Mouse (Mus musculus) kidney, embryonic 16.5 days (tissue): ENCODE measurements around the gene E130308A19Rik. TPM values are rescaled to one million over a fixed set of nuclear protein-coding genes. Genes with fewer than 3 reads are reported as not detected.

Source experiments
- ATAC-seq: fragments of 200-750 bp; cut with Nextera tagmentation; 2 replicates; pipeline ENCODE4 v1.8.0; 2017; ENCODE audit warnings: moderate TSS enrichment; ENCODE audit not compliant: low FRiP score, low TSS enrichment
- H3K27ac ChIP-seq: fragments of 300-500 bp; sonication (generic); 2 replicates; pipeline ENCODE4 v1.5.1; 2014; ENCODE audit warnings: low read length
- H3K27me3 ChIP-seq: fragments of 300-500 bp; sonication (generic); 2 replicates; pipeline ENCODE4 v1.6.1; 2014; ENCODE audit warnings: low read length, control low read depth, mixed read lengths; ENCODE audit not compliant: insufficient read depth
- H3K36me3 ChIP-seq: fragments of 300-500 bp; sonication (generic); 2 replicates; pipeline ENCODE4 v1.6.1; 2014; ENCODE audit warnings: low read length, control low read depth, mixed read lengths; ENCODE audit not compliant: insufficient read depth
- H3K4me1 ChIP-seq: fragments of 300-500 bp; sonication (generic); 2 replicates; pipeline ENCODE4 v1.6.1; 2014; ENCODE audit warnings: low read length, control low read depth, mixed read lengths; ENCODE audit not compliant: insufficient read depth
- H3K4me2 ChIP-seq: fragments of 300-500 bp; sonication (generic); replicated peaks from 2 replicates; pipeline ENCODE4 v1.6.1; 2014; ENCODE audit warnings: low read depth, low read length
- H3K4me3 ChIP-seq: fragments of 300-500 bp; sonication (generic); 2 replicates; pipeline ENCODE4 v1.5.1; 2014; ENCODE audit warnings: mild to moderate bottlenecking, low read length
- H3K9ac ChIP-seq: fragments of 300-500 bp; sonication (generic); replicated peaks from 2 replicates; pipeline ENCODE4 v1.6.1; 2014; ENCODE audit warnings: low read length
- H3K9me3 ChIP-seq: fragments of 300-500 bp; sonication (generic); 2 replicates; pipeline ENCODE4 v1.6.1; 2016; ENCODE audit warnings: low read length, control low read depth
- WGBS: fragments of 180-500 bp; shearing (Covaris S2); extraction: QIAGEN DNeasy Blood & Tissue Kit; methylation state at CpG from one replicate; pipeline ENCODE4 v1.1.7; 2014; 5-methylcytosine and 5-hydroxymethylcytosine counted together
- polyA plus RNA-seq: library from polyadenylated mRNA; unstranded; fragments of >200 nt; fragmentation: Nextera tagmentation; extraction: Ambion mirVana; gene quantifications from 2 replicates; pipeline ENCODE4 v1.2.1, GENCODE M21; 2015

E130308A19Rik gene
- polyA plus RNA-seq, 1 experiment from 2014 or later, result 35.8 TPM

- no peak for ATAC-seq
- 82% methylated on average over 1 of the region's 1 CpGs for WGBS
- H3K4me1 ChIP-seq, result no peaks in the 10 kb centered on the region
These were observed 26.2 kb downstream of the E130308A19Rik start for GRCm38 (mm10) chr4:59652166-59652681.

GRCm38 (mm10) chr4:59656061-59656642, 30.1 kb downstream of the E130308A19Rik start:
- no peak overlapping the region for H3K4me3 ChIP-seq
- H3K36me3 ChIP-seq, result no peaks in the 10 kb centered on the region
- no peaks in the 10 kb centered on the region for H3K27me3 ChIP-seq
- WGBS, result 78% methylated on average over 5 of the region's 5 CpGs
- no peaks in the 10 kb centered on the region for H3K4me1 ChIP-seq
- no peaks in the 10 kb centered on the region for H3K9me3 ChIP-seq
- H3K4me2 ChIP-seq, result no peak overlapping the region
- no peak overlapping the region for H3K9ac ChIP-seq
- ATAC-seq, result no peak
- H3K27ac ChIP-seq, result no peak overlapping the region

More at GRCm38 (mm10) chr4:59652166-59652681, 26.2 kb downstream of the E130308A19Rik start:
- H3K4me3 ChIP-seq, result no peak overlapping the region
- H3K27ac ChIP-seq, result no peak overlapping the region
- H3K9ac ChIP-seq, result no peak overlapping the region
- H3K9me3 ChIP-seq, result no peaks in the 10 kb centered on the region
- no peak overlapping the region for H3K4me2 ChIP-seq
- H3K27me3 ChIP-seq, result no peaks in the 10 kb centered on the region
- no peaks in the 10 kb centered on the region for H3K36me3 ChIP-seq

- H3K4me3 ChIP-seq, result no peak overlapping the region
- no peak for ATAC-seq
- H3K4me2 ChIP-seq, result no peak overlapping the region
- no peaks in the 10 kb centered on the region for H3K4me1 ChIP-seq
- WGBS, result 77% methylated on average over 1 of the region's 1 CpGs
- no peaks in the 10 kb centered on the region for H3K9me3 ChIP-seq
- H3K27ac ChIP-seq, result no peak overlapping the region
- H3K9ac ChIP-seq, result no peak overlapping the region
- H3K36me3 ChIP-seq, result no peaks in the 10 kb centered on the region
- H3K27me3 ChIP-seq, result no peaks in the 10 kb centered on the region
These were observed 36.2 kb downstream of the E130308A19Rik start for GRCm38 (mm10) chr4:59662163-59662562.

GRCm38 (mm10) chr4:59663451-59663850, 37.4 kb downstream of the E130308A19Rik start:
- Histone ChIP-seq H3K4me1 (no peaks in the 10 kb centered on the region), H3K9me3 (no peaks in the 10 kb centered on the region), H3K4me3 (no peak overlapping the region), H3K9ac (no peak overlapping the region), H3K27me3 (no peaks in the 10 kb centered on the region), H3K4me2 (no peak overlapping the region), H3K36me3 (no peaks in the 10 kb centered on the region), H3K27ac (no peak overlapping the region)
- 0 out of 2 replicates have a peak, but pooled peaks have one; percentile 9 for ATAC-seq
- 90% methylated on average over 6 of the region's 6 CpGs for WGBS

DNA sequence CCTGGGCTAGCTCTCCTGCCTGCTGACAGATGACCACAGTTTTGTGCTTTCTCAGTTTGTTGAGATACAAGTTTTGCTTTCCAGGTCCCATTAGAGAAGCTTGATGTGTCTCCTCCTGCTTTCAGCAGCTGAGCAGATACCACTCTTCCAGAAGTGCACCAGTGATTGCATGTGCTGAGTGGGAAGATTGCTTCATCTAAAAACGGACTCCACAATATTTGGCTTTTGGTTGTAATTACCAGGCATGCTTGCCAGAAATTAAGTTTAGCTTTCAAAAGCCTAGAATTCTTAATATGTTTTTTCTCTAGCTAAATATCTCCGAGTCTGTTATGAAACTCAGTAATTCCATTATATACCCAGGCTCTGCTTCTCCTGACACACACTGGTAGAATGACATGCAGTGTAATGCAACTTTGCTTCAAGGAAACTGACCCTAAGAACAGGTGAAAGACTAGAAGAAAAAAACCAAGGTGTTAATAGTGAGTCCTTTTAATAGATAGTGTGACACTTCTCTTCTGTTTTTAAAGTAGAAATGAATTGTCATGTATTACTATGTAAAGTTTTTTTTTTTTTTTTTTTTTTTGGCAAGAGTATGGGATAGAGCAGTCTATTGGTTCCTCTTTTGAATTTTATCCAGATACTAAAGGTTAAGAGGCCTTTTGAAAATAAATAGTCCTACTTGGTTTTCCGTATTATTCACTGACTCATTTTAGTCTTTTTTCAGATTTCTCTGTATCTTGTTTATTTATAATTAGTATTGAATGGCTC, 40.7 kb downstream of the E130308A19Rik start:
- no peak overlapping the region for H3K4me3 ChIP-seq
- H3K36me3 ChIP-seq, result no peaks in the 10 kb centered on the region
- no peak for ATAC-seq
- 82% methylated on average over 3 of the region's 3 CpGs for WGBS
- H3K9me3 ChIP-seq, result no peaks in the 10 kb centered on the region
- no peaks in the 10 kb centered on the region for H3K27me3 ChIP-seq
- H3K4me1 ChIP-seq, result no peaks in the 10 kb centered on the region
- no peak overlapping the region for H3K27ac ChIP-seq
- no peak overlapping the region for H3K9ac ChIP-seq
- H3K4me2 ChIP-seq, result no peak overlapping the region

- Histone ChIP-seq H3K4me3 (no peak overlapping the region), H3K4me1 (no peaks in the 10 kb centered on the region), H3K4me2 (no peak overlapping the region), H3K27ac (no peak overlapping the region), H3K9ac (no peak overlapping the region), H3K36me3 (no peaks in the 10 kb centered on the region), H3K27me3 (no peaks in the 10 kb centered on the region), H3K9me3 (no peaks in the 10 kb centered on the region)
- ATAC-seq, result 0 out of 2 replicates have a peak, but pooled peaks have one; percentile 19
- 48% methylated on average over 3 of the region's 3 CpGs for WGBS
These were observed 42.0 kb downstream of the E130308A19Rik start for GRCm38 (mm10) chr4:59668050-59668449.

DNA sequence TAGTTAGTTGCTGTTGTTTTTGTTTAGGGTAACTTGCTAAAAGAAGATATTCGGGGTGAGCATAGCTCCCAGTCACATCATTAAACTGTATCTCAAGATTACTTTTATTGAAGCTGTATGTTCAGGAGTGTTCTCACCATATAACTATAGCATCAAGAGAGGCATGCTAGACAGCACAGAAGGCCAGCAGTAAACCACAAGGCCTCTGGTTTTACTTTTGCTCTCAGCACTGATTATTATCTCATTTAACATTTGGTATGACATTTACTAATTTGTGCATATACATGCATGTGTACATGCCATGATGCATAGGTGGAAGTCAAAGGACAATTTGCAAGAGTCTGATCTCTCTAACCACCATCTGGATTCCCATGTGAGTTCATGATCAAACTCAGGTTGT, 43.1 kb downstream of the E130308A19Rik start:
- H3K27ac ChIP-seq, result no peak overlapping the region
- H3K9me3 ChIP-seq, result no peaks in the 10 kb centered on the region
- H3K4me3 ChIP-seq, result no peak overlapping the region
- H3K36me3 ChIP-seq, result no peaks in the 10 kb centered on the region
- no peak overlapping the region for H3K9ac ChIP-seq
- H3K4me2 ChIP-seq, result no peak overlapping the region
- 94% methylated on average over 1 of the region's 1 CpGs for WGBS
- no peaks in the 10 kb centered on the region for H3K27me3 ChIP-seq
- no peaks in the 10 kb centered on the region for H3K4me1 ChIP-seq
- no peak for ATAC-seq

DNA sequence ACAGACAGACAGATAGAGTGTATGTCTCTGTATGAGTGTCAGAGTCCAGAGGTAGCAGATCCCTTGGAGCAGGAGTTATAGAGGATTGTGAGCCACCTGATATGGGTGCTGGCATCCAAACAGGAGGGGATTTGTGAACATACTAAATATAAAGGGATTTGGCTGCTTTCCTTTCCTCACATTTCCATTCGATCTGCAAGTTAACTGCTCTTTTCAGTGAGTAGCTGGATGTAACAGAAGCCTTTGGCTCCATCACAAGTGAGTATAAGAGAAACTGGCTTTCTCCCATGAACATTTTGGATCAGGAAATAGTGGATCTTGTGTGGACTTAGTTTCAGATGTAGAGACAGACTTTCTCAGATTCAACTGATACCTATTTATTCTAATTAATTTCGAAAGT, 44.0 kb downstream of the E130308A19Rik start:
- Histone ChIP-seq H3K27ac (no peak overlapping the region), H3K36me3 (no peaks in the 10 kb centered on the region), H3K4me2 (no peak overlapping the region), H3K9ac (no peak overlapping the region), H3K4me3 (no peak overlapping the region), H3K4me1 (peaks cover 3% of the 10 kb centered on the region; the same call in 1 of the 2 replicates), H3K27me3 (no peaks in the 10 kb centered on the region), H3K9me3 (no peaks in the 10 kb centered on the region)
- ATAC-seq, result no peak
- WGBS, result 73% methylated on average over 2 of the region's 2 CpGs

- 80% methylated on average over 2 of the region's 2 CpGs for WGBS
- ATAC-seq, result no peak
- peaks cover 11% of the 10 kb centered on the region; the same call in 1 of the 2 replicates for H3K4me1 ChIP-seq
- no peak overlapping the region for H3K4me2 ChIP-seq
- H3K27me3 ChIP-seq, result no peaks in the 10 kb centered on the region
- no peak overlapping the region for H3K4me3 ChIP-seq
- H3K36me3 ChIP-seq, result no peaks in the 10 kb centered on the region
- H3K9ac ChIP-seq, result no peak overlapping the region
- H3K9me3 ChIP-seq, result no peaks in the 10 kb centered on the region
- H3K27ac ChIP-seq, result no peak overlapping the region
These were observed 47.6 kb downstream of the E130308A19Rik start for GRCm38 (mm10) chr4:59673423-59674117.
